Mouse (Mus musculus): ENCODE measurements around the gene Jph2.
A peak's percentile ranks its signal among the peaks of the same experiment; 100 is the strongest.

The Jph2 gene

GRCm38 (mm10) chr2:163303037-163303436 is 94.8 kb downstream of the Jph2 start:
- DNase-seq (ENCODE audit: low spot score in 2 of 2): no peak

GRCm38 (mm10) chr2:163301641-163302040 is 96.2 kb downstream of the Jph2 start:
- no peak for DNase-seq (ENCODE audit: low spot score in 2 of 2)

GRCm38 (mm10) chr2:163300069-163301060 is 97.4 kb downstream of the Jph2 start:
- DNase-seq (ENCODE audit: low spot score in 2 of 2): no peak

GRCm38 (mm10) chr2:163296999-163297630 is 100.7 kb downstream of the Jph2 start:
- no peak for DNase-seq (ENCODE audit: low spot score in 2 of 2)

- peak in 1 of 2 experiments; percentile 42 for DNase-seq (ENCODE audit: low spot score in 2 of 2)
These were observed 108.9 kb downstream of the Jph2 start for GRCm38 (mm10) chr2:163288881-163289379.
